Mouse (Mus musculus): ENCODE measurements around the gene Dvl3. TPM values are rescaled to one million over a fixed set of nuclear protein-coding genes. Genes with fewer than 3 reads are reported as not detected.
A peak's percentile ranks its signal among the peaks of the same experiment; 100 is the strongest.

Dvl3 gene
- polyA plus RNA-seq, 1 experiment = 21.1 TPM

DNA sequence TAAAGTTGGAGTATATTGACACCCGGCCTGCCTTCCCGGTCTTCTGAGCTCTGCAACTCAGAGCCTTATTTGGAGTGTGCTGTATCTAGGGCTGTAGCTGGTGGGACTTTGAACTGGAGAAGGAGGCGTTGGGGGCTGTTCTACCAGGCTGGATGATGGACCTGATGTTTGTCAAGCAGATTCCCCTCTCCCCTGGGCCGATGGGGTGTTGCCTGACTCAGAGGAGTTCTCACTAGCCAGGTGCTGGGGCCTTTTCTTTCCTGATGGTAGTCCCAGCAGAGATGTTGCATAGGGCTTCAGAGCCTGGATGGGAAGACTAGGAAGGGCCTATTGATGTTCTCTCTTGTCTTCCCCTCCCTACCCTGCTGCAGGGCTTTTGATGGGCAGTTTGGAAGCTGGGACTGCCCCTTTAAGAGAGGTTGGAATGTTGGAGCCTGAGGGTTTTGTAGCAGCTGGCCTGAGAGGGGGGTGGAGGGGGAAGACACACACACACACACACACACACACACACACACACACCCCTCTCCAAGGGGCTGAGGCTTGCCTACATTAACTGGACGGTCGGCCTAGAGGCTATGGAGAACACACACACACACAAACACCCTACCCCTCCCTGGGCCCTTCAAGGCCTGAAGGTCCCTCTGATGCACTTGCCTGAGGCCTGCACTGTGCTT, 1.1 kb downstream of the Dvl3 start:
- no peak for TF ChIP-seq FLI1 (IDR thresholded peaks at IDR 0.05; ENCODE audit: low read length)
- TF ChIP-seq GATA1 (IDR thresholded peaks at IDR 0.05; ENCODE audit: borderline replicate concordance, low read length) = no peak
- H3K9me3 ChIP-seq = no peaks in the 10 kb centered on the region
- H3K36me3 ChIP-seq (replicated peaks; ENCODE audit: low read length) = peaks cover 37% of the 10 kb centered on the region
- H3K27me3 ChIP-seq (replicated peaks) = no peaks in the 10 kb centered on the region
- peak overlapping the region; percentile 99 for H3K4me3 ChIP-seq (replicated peaks)
- H3K4me1 ChIP-seq = peaks cover 57% of the 10 kb centered on the region

DNA sequence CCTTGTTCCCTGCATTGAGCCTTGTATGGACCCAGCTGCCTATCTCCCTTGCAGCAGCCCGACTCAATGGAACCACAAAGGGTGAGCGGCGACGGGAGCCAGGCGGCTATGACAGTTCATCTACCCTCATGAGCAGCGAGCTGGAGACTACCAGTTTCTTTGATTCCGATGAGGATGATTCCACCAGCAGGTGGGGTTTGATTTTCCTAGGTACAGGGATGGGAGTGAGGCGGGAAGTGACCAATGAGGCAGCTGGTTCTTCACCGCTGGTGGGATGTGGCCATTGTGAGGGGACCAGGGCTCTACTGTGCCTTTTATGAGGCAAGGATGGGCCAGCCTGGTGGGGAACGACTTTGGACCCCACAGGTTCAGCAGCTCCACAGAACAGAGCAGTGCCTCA, 7.1 kb downstream of the Dvl3 start:
- H3K4me3 ChIP-seq (replicated peaks) = no peak overlapping the region
- TF ChIP-seq FLI1 (IDR thresholded peaks at IDR 0.05; ENCODE audit: low read length) (no peak), GATA1 (IDR thresholded peaks at IDR 0.05; ENCODE audit: borderline replicate concordance, low read length) (no peak)
- no peaks in the 10 kb centered on the region for H3K9me3 ChIP-seq
- no peaks in the 10 kb centered on the region for H3K27me3 ChIP-seq (replicated peaks)
- peaks cover 30% of the 10 kb centered on the region for H3K4me1 ChIP-seq
- H3K36me3 ChIP-seq (replicated peaks; ENCODE audit: low read length) = peaks cover 95% of the 10 kb centered on the region

DNA sequence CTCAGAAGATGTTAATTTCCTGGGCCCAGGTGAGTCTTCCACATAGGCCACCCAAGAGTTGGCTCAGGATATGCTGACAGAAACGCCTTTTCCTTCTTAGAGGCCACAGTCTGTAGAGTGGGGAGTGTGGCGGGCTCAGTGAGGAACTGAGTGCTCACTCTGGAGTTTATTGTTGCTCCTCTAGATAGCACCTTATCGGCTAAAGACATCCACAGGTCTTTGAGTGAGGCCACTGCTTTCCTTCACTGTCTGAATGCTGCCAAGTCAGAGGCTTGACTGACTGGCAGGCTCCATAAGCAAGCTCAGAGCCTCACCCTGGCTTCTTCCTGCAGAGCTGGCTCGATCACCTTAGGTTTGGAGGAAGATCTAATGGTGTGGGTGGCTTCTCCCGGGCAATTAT, 12.0 kb downstream of the Dvl3 start:
- no peaks in the 10 kb centered on the region for H3K4me1 ChIP-seq
- no peak for TF ChIP-seq FLI1 (IDR thresholded peaks at IDR 0.05; ENCODE audit: low read length)
- no peak for TF ChIP-seq GATA1 (IDR thresholded peaks at IDR 0.05; ENCODE audit: borderline replicate concordance, low read length)
- H3K9me3 ChIP-seq = no peaks in the 10 kb centered on the region
- no peak overlapping the region for H3K4me3 ChIP-seq (replicated peaks)
- no peaks in the 10 kb centered on the region for H3K27me3 ChIP-seq (replicated peaks)
- H3K36me3 ChIP-seq (replicated peaks; ENCODE audit: low read length) = peaks cover 97% of the 10 kb centered on the region

DNA sequence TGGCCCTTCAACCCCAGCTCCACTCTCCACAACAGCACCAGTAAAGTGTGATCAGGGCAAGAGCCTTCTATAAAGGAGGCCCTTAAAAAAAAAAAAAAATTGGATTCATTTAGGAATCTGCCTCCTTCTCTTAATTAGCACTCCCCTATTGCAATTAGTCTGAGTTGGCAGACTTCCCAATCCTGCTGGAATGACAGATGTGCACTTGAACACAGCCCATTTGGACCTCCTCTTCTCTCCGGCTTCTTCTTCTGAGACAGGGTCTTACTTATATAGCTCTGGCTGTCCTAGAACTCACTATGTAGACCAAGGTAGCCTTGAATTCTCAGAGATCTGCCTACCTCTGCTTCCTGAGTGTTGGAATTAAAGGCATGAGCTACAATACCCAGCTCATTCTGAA, 12.6 kb downstream of the Dvl3 start:
- no peaks in the 10 kb centered on the region for H3K9me3 ChIP-seq
- TF ChIP-seq FLI1 (IDR thresholded peaks at IDR 0.05; ENCODE audit: low read length) = no peak
- TF ChIP-seq GATA1 (IDR thresholded peaks at IDR 0.05; ENCODE audit: borderline replicate concordance, low read length) = no peak
- H3K36me3 ChIP-seq (replicated peaks; ENCODE audit: low read length) = peaks cover 91% of the 10 kb centered on the region
- no peak overlapping the region for H3K4me3 ChIP-seq (replicated peaks)
- H3K4me1 ChIP-seq = no peaks in the 10 kb centered on the region; the same call in 1 of the 2 replicates
- no peaks in the 10 kb centered on the region for H3K27me3 ChIP-seq (replicated peaks)

DNA sequence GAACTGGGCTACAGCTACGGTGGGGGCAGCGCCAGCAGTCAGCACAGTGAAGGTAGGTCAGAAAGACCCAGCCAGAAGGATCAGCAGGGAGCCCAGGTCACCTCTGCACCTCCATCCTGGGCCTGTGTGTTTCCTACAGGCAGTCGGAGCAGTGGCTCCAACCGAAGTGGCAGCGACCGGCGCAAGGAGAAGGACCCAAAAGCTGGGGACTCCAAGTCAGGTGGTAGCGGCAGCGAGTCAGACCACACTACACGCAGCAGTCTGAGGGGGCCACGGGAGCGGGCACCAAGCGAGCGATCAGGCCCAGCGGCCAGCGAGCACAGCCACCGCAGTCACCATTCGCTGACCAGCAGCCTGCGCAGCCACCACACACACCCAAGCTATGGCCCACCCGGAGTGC, 14.2 kb downstream of the Dvl3 start:
- Histone ChIP-seq H3K36me3 (replicated peaks; ENCODE audit: low read length) (peaks cover 76% of the 10 kb centered on the region), H3K4me3 (replicated peaks) (no peak overlapping the region), H3K9me3 (no peaks in the 10 kb centered on the region), H3K4me1 (peaks cover 3% of the 10 kb centered on the region; the same call in 1 of the 2 replicates), H3K27me3 (replicated peaks) (no peaks in the 10 kb centered on the region)
- no peak for TF ChIP-seq GATA1 (IDR thresholded peaks at IDR 0.05; ENCODE audit: borderline replicate concordance, low read length)
- TF ChIP-seq FLI1 (IDR thresholded peaks at IDR 0.05; ENCODE audit: low read length) = no peak

DNA sequence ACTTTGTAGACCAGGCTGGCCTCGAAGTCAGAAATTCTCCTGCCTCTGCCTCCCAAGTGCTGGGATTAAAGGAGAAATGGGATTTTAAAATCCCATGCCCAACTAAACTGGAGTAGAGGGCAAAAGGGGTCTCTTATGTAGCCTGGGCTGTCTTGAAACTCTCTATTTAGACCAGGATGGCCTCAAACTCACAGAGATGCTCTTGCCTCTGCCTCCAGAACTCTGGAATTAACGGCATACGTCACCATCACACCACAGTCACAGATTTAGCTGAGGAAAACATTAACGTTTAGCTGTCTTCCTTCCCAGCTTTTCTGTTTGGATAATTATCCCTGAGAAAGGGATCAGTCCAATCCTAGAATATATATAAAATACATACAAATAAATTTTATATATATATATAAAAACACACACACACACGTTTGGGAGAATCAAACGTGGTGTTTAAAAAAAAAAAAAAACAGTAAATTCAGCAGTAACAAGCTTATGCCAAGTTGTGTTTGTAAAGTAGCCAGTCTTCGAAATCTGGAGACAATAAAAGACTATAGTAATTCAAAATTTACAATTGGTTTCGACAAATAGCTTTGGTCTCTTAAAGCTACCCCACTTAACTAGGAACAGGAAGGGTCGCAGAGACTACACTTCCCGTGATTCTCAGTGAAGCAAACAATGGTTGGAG, 18.0 kb downstream of the Dvl3 start:
- H3K27me3 ChIP-seq (replicated peaks) = no peaks in the 10 kb centered on the region
- no peaks in the 10 kb centered on the region for H3K9me3 ChIP-seq
- peak overlapping the region; percentile 100 for H3K4me3 ChIP-seq (replicated peaks)
- TF ChIP-seq FLI1 (IDR thresholded peaks at IDR 0.05; ENCODE audit: low read length) (no peak), GATA1 (IDR thresholded peaks at IDR 0.05; ENCODE audit: borderline replicate concordance, low read length) (no peak)
- H3K4me1 ChIP-seq = peaks cover 38% of the 10 kb centered on the region
- peaks cover 70% of the 10 kb centered on the region for H3K36me3 ChIP-seq (replicated peaks; ENCODE audit: low read length)

DNA sequence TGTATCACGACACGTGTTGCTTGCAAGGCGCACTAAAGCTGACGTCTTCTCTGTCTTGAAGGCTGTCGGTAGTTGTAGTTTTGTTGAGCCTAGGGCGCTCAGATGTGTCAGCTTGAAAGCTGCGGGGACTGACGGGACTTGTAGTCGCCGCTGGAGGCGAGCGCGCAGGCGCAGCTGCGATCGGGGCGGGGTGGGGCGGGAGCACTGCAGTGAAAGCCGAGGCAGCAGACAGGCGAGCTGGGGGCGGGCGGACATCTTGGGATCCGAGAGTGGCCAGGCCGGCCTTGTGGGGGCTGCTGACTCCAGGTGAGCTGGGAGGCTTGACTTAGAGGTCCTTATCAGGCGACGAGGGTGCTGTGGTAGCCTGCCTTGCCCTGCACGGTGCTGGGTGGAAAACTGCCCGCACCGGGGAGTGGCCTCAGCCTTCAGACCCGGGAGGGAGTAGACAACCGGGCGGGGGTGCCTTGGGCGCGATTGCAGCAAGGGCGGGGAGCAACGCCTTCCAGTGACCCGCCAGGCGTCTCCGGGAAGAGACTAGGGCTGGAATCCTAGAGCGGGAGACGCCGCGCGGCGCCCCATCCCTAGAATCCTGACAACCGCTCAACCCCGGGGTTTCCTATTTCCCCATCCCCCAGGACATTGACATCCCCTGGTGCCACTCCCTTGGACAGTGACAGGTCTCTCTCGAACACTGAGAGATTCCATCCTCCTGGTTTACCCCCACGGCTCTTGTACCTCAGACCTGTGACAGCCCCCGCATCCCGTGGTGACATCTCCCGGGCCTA, 18.7 kb downstream of the Dvl3 start, which contains the start of gene Ap2m1:
Ap2m1 (plus strand) TSS at position 183 of the 785 bp plus-strand sequence.
- H3K9me3 ChIP-seq = no peaks in the 10 kb centered on the region
- peaks cover 70% of the 10 kb centered on the region for H3K36me3 ChIP-seq (replicated peaks; ENCODE audit: low read length)
- H3K27me3 ChIP-seq (replicated peaks) = no peaks in the 10 kb centered on the region
- TF ChIP-seq GATA1 (IDR thresholded peaks at IDR 0.05; ENCODE audit: borderline replicate concordance, low read length) (no peak), FLI1 (IDR thresholded peaks at IDR 0.05; ENCODE audit: low read length) (no peak)
- peak within 1 kb of the TSS; percentile 100 for H3K4me3 ChIP-seq (replicated peaks)
- peaks cover 45% of the 10 kb centered on the region for H3K4me1 ChIP-seq

DNA sequence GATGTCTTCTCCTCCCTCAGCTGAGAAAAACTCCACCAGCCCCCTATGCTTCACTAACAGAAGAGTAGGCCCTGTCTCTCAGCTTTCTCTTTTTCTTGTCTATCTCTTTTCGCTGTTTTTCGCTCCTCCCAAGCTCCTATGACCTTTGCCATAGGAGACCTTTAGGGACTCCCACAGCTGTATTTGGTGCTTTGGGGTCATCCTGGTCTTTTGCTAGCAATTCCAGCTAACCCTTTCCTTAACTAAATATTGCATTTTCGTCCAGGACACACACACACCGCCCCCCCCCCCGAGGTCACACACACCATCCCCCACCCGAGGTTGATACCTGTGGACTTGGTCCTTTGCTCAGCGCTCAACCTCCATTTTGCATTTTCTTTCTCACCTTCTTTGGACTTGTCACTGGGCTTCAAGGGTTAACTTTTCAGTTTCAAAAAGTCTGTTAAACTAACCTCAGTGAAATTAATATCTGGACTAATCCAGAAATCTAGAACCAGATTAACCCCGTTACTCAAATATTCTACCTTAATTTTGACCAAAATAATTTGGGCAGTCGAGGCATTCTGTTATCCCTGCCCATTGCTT, 19.4 kb downstream of the Dvl3 start:
- Histone ChIP-seq H3K9me3 (no peaks in the 10 kb centered on the region), H3K4me1 (peaks cover 52% of the 10 kb centered on the region), H3K4me3 (replicated peaks) (peak overlapping the region; percentile 100), H3K36me3 (replicated peaks; ENCODE audit: low read length) (peaks cover 70% of the 10 kb centered on the region), H3K27me3 (replicated peaks) (no peaks in the 10 kb centered on the region)
- TF ChIP-seq FLI1 (IDR thresholded peaks at IDR 0.05; ENCODE audit: low read length) (no peak), GATA1 (IDR thresholded peaks at IDR 0.05; ENCODE audit: borderline replicate concordance, low read length) (no peak)

DNA sequence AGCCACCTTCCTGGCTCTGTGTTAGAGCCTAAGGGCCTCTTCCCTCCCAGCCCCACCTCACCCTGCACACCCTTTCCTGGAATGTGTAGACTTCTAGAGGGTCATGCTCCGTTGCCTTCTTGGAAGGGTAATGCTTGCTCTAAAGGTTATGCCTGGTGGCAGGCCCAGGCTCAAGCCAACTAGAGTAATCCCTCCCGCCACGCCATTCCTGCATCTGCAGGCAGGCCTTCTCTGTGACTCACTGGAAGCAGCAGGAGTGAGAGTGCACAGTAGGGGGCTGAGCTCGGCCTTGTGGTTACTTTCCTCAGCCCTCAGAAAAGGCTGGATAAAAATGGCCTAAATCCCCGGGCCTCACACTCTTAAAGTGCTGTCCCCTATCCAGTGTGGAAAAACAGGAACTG, 20.3 kb downstream of the Dvl3 start:
- Histone ChIP-seq H3K9me3 (no peaks in the 10 kb centered on the region), H3K4me1 (peaks cover 61% of the 10 kb centered on the region), H3K4me3 (replicated peaks) (peak overlapping the region; percentile 100), H3K36me3 (replicated peaks; ENCODE audit: low read length) (peaks cover 70% of the 10 kb centered on the region), H3K27me3 (replicated peaks) (no peaks in the 10 kb centered on the region)
- no peak for TF ChIP-seq GATA1 (IDR thresholded peaks at IDR 0.05; ENCODE audit: borderline replicate concordance, low read length)
- no peak for TF ChIP-seq FLI1 (IDR thresholded peaks at IDR 0.05; ENCODE audit: low read length)
